Mouse (Mus musculus) frontal cortex, postnatal 36 days (tissue): Measurements from ENCODE around the gene Chd2.
A peak's percentile ranks its signal among the peaks of the same experiment; 100 is the strongest.

ENCODE experiments used
- DNase-seq, 2 experiments: peaks; one replicate each; pipeline ENCODE4 v3.0.0; 2022; ENCODE audit warnings: low spot score in 2 of 2

The Chd2 gene

DNA sequence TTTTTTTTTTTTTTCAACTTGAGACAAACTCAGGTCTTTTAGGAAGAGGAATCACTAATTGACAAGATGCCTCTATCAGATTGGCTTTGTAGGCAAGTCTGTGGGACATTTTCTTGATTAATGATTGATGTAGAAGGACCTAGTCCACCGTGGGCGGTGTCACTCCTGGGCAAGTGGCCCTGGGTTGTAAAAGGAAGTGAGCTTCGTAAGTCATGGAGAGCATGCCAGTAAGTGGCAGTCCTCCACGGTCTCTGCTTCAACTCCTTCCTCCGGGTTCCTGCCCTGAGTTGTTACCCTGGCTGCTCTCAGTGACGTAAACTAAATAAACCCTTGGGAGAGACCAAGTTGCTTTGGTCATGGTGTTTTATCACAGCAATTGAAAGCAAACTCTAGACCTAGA, 22.5 kb upstream of the Chd2 start:
- no peak for DNase-seq

DNA sequence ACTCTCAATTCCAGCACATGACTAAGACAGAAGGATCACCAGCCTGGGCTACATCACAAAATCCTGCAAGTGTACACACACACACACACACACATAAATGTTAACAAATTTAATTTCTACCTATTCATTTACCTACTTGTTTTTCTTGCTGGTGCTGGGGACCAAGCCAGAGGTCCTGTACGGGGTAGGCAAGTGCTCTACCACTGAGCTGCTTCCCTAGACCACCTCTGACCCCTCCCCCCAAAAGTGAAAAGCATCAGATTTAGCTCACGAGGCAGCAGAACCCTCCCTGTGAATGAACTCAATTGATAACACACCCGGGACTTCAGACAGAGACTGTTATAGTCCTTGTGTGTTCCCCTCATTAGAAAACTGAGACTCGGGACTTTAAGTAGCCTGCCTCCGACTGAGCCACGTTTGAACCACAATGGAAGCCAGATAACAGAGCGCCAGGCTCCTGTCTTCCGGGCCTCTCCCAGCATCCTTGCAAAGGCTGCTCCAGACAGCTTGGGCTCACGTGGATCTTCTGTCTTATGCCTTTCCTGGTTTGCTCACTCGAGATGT, 19.9 kb upstream of the Chd2 start:
- DNase-seq, result no peak

DNA sequence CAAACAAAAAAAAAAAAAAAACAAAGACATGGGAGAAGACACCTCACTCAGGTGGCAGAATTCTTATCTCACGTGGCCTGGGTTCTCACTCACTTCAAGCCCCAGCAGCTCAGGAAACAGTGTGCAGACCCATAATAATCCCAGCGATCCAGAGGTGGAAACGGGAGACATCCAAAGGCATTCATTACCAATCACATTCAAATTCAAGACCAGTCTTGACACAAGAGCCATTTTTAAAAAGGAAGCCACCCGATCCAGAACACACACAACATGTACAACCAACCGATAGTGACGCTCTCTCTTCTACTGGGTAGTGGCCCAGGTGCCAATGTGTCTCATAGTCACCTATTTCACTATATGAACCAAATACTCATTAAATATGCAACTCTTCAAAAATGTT, 19.2 kb upstream of the Chd2 start:
- DNase-seq, result no peak

DNA sequence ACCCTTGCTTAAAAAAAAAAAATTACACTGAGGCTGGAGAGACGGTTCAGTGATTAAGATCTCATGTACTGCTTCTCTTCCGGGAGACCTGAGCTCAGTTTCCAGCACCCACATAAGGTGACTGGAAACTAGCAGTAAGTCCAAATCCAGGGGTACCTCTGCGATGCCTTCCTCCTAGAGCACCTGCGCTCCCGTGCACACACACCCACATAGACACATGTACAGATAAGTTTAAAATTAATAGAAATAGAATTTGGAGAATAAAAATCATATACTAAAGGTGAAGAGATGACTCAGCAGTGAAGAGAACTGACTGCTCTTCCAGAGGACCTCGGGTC, 18.2 kb upstream of the Chd2 start:
- DNase-seq, result no peak

DNA sequence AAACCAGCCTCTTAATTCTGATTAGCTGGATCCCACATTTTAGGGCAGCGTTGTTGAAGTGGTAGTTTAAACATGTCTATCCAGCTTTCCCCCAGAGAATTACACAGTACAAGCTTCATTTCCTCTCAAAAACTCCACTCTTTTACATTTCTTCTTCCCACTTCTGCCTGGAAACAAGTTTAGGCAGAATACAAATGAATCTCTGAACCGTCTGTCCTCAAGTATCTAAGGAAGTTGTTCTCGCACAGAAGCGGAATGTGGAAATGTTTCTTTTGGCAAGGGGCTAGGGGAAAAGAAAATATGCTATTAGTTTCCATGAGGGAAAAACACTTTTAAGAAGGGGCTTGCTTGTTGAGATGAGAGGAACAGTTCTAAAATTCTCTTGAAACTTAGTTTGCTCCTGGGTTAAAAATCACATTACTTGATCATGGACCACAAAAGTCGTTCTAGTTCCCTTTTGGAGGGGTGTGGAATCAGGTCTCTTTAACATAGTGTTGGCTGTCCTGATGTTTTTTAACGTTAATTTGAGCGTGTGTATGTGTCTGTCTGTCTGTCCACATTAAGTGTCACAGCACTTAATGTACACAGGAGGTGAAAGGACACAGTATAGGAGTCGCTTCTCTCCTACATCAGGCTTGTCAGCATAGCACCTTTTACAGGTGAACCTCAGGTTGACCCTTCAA, 17.7 kb upstream of the Chd2 start:
- DNase-seq, result no peak

DNA sequence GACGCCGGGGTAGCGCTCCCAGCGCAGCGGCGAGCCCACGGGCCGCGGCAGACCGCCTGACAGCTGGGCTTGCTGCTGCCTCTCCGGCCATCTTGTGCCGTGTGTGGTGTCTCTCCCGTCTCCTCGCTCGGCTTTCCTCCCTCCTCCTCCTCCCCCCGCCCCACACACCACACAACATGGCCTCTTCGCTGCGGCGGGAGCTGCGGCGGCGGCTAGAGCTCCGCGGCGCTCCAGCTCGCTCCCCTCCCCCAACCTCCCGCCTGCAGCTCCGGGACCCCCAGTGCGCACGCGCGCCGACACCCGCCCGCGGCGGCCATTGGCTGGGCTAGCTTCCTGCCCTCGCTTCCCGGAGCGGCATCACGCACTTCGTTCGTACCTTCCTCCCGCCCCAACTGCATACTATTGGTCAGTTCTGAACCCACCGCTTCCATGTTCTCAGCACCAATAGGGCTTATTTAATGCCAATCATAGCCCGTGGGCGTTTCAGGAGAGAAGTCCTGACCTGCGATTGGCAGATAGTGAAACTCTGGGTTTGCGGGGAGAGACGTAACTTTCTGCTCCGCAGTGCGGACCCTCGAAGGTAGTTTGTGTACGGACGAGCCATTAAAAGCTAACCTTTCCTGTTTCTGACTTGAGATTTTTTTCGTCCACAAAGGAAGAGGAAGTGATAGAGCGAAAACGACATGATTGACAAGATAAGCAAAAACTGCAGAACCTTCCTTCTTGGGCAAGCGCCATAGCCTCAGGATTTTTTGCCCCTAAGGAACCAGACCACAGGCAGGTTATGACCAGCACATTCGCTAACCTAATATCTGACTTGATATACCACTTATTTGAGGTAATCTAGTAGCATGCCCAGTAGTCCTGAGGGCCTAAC, 16.9 kb upstream of the Chd2 start:
- peak; percentile 99 for DNase-seq

DNA sequence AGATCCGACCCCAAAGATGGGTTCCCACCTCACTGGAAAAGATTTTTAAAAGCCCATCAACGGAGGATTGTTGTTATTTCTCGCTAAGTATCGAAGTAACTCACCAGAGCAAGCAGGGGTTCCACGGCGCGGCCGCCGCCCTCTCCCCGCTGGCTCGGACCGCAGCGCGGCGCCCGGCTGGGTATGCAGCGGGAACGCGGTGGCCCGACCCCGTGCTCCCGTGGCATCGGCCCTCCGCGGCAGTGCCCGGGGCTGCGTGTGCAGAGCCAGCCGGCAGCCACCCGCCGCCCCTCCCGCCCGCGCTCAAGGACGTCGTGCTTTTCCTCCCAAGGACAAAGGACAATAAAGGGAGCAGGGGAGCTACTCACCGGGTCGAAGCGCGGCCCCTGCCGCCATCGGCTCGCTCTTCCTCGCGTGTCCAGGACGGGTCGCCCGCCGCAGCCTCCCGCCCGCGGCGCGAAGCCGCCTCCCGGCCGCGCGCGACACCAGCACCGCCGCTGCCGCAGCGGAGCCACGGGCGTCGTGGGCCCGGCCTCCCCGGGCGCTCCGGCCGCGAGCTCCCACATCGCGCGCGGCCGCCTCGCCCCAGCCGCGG, 16.1 kb upstream of the Chd2 start:
- DNase-seq, result peak in 1 of 2 experiments; percentile 45

DNA sequence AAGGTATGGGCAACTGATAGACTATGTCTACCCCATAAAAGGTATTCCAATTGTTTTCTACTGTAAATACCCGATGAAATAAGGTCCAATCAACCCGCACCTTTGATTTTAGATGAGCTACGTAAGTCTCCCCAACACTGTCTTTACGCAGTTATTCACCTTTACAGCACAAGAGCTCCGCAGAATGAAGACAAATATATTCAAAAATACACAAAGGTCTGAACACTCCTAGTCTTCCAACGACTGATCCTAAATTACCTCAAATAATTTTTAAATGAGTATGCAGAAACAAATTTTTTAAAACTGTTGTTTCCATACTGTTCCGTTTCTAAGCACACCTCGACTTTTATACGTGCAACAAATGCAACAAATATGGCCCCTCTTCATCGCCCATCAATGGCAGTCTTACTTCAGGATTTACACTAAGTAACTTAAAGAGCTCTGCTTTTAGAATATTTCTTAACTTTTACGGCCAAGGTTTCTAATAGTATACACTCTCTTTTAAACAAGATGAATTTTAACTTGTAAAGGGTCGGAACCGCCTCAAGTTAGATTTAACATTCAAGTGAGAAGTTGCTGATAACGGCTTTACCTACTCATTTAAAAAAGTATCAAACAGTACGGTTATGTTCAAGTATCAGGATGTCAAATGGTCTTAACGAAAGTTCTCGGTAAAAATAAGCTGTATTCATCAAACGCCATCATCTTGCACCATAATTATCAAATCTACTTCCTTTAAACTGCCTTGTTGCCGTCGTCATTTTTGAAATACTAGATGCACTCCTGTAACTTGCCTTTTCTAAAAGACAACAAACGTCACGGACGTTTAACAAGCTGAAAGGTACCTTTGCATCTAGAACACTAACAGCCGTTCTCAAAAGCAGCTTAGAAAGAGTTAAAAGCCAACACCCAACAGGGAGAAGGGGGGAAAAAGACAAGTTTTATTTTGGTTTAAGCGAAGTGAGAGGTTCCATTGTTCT, 15.3 kb upstream of the Chd2 start:
- no peak for DNase-seq

DNA sequence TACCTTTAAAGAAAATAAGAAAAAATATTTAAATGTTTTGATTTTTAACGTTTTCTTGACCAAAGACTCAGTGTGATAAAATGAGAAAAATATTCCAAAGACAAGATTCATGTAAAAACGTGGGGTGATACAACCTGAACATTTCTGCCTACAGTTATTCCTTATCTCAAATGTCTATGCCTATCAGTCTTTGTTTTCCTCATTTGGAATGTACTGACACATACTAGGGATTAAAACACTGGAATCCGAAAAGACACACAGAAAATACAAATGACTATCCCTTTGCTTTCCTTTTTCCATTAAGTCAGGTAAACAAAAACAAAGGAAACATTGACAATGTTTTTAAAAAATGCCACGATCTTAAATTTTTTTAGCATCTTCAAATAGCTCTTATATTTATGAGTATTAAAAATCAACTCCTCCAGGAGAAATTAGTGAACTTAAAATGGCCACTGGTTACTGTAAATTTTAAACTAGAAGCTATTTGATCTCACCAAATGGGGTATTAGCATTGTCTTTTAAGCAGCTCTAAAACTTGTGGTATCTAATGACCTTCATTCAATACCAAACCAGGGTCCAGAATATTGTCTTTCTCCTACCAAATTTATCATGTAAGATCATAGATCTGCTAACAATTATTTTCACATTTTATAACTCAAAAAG, 14.4 kb upstream of the Chd2 start:
- no peak for DNase-seq

DNA sequence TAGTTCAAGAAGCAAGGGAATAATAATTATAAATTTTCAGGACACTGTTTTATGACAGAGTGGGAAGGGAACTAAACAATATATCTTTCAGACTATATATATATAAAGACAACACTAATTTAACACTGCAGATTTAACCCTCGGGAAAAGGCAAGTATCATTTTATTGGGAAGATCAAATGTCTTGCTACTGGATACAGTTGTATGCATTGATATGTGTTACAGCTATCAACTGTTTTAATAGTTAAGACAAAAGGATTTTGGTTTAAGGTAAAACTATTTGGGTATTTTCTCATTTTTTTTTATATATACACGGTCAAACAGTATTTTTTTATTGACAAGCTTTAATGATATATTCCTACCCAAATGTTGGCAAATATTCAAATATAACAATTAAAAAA, 13.2 kb upstream of the Chd2 start:
- no peak for DNase-seq

DNA sequence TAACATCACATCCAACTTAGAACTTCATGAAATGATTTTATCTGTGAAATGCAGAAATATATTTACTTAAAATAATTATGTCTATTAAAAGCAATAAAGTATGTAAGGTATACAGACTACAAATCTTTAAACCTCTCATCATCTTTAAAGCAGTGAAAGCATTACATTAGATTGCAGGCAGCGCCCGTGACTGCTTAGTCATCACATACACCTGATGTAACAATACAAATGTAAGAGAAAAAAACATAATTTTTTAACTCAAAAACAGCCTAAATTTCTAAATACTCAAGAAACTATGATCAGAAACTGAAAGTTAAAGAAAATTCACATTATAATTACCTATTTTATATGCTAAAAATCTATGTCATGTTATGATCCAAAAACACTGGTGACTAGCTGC, 11.5 kb upstream of the Chd2 start:
- DNase-seq, result no peak

DNA sequence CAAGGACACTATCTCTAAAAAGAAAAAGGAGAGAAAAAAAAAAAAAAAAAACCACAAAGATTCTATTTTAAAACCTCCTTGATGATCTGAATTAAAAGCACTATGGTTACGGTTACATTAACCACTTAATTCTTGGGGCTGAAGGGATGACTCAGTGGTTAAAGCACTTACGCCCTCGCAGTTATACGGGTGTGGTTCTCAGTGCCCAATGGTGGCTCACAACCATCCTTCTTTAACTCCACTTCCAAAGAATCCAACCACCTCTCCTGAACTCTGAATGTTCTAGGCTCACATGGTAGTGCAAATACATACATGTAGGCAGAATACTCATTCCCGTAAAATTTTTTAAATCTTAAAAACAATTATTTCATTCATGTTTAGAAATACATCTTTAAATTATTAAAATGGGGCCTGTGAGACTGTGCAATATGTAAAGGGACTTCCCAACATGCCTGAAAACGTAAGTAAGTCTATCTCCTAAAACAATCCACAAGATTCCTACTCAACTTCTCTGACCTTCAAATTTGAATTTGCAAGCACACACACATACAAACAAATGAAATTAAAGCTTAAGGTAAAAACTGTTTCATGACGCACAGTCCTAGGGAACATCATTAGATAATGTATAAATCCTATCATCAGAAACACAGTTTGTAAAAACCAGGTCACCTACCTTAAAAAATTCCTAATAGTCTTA, 10.6 kb upstream of the Chd2 start:
- DNase-seq, result no peak

DNA sequence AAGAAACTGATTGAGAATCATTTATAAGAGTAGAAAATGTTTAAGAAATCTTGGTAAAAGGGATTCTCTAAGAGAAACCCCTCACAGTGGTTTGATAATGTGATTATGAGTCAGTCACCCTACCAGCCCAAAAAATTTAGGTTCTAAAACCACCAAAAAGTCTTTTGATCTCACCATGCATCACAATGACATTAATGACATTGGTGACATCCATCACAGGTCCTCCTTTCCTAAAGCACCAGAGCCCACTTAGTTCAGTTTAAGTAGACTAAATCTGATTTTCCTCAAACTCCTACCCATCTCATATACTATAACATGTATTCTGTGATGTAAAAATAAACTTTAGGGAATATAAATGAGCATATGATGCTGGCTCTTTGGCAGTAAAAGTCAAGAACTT, 9.7 kb upstream of the Chd2 start:
- DNase-seq, result no peak

DNA sequence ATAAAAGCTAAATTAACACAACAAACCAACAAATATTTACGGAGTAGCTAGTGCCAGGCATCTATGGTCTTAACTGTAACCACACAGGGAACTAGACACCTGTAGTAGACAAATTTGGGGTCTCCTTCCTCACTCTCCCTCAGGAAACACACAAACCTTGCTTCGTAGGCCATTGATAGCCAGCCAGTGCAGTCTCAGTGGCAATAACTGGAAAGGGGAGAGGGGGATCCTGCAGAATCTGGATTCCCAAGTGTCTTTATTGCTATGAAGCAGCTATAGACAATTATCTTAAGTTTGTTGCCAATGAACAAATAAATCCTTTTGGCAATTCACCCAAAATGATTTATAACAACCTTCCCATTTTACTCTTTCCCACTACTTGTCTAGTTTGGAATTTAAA, 6.4 kb upstream of the Chd2 start:
- no peak for DNase-seq

DNA sequence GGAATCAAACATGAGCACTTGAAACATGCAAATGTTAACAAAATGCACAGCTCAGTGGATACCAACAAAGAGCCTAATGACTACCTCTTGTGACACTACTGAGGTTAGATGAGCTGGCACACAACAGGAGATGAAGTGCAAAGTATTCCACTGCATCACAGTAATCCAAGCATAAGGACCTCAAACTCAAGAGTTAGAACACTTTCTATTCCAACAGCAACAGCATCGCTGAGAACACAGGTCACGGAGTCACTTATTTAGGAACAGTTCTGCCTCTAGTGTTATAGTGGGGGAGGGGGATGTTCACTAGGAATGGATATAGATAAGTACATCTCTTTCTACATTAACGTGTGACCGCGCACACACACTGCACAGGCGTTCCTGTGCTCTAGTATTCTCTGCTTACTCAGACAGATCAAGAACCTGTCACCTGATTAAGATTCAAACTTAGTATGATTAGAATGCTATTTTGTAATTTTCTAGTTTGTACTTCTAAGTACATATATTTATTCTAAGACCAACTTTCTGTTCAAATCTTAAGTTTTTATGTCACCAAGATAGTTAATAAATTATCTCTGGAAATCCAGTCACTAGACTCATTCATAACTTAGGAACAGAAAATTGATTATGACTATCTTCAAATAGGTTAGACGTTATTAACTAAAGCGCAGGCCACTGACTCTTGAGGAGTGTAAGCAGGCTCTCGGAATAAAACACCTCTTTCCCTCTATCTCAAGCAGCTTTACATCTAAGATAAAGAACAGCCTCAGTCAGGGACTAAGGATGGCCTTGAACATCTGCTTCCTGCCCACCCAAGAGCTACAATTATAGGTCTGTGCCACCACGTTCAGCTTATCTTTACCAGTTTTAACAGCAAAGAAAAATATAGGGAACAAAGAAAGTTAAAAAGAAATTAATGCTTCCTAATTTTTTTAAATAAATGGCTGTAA, 5.2 kb upstream of the Chd2 start:
- DNase-seq, result no peak

DNA sequence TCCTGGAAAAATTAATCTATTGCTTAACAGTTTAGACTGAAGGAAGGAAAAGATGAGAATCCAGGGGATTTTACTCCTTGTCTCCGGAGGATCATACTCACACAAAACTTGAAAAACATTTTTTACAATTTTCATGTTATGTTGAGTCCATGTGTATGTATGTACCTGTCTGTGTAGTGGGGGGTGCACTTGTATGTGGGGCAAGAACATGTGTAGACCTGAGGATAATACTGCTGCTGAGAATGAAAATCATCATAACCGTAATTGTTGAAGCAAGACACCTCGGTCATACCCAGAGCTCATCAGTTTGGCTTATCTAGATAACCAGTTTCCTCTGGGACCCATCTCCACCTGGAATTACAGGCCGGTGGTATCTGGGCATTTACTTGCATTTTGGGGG, 3.4 kb upstream of the Chd2 start:
- DNase-seq, result no peak

DNA sequence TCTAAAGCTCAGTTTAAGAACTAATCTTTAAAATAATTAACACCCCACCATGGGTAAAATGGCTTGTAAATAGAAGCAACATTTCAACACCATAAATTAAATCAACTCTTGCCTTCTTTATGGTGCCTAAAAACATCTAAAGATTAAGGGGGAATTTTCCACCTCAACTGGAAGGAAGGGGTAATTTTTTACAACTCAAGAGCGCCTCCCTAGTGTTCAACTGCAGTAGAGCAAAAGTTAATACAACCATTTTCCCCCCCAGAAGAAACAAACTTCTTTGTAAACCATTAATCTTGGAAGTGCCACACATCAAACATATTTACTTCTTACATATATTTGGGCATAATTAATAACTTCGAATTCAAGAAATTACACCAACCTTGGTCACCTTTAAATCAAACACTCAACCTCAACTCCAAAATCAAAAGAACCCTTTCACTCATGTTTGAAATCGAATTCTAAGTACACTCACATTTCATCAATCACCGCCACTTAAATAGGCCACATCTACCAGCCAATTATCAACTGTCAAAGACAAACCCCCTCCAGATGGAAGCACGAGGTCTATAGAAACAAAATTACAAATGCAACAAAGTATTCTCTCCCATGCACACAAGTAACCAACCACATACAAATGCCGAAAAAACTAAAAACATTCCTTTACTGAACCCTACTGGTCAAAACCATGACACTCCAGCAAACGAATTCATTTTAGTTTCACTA, 662 bp upstream of the Chd2 start:
- no peak for DNase-seq

DNA sequence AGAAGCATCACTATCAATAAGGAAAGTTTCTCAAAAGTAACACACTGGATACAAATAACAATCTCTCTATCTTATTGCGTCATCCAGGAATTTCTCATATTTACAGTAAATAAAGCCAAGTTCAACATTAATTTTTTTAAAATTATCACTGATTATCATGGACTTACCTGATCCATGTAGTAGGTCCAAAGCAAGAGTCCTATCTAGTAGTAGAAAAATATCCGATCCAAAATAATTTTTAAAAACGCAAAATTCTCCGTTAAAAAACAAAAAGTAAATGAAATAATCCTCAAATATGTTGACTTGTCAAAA, 595 bp downstream of the Chd2 start:
- no peak for DNase-seq
